Mouse (Mus musculus): ENCODE measurements around the gene Det1.

Det1 gene

GRCm38 (mm10) chr7:78782639-78783581 lies 64.2 kb downstream of the Det1 start, which contains the start of the genes Mrps11 and Mrpl46:
TSS of gene Mrps11 (plus strand) at chr7:78783119.
TSS of gene Mrpl46 (minus strand) at chr7:78783531.
- peak; percentile 86 for DNase-seq

GRCm38 (mm10) chr7:78778741-78779140 lies 68.3 kb downstream of the Det1 start:
- no peak for DNase-seq

Data from cerebellum, adult 8-10 months (tissue).